Mouse (Mus musculus) embryonic fibroblast, embryonic 13.5 days (primary cell): ENCODE data around the gene Prg3.

Experiments
- CTCF ChIP-seq: IDR thresholded peaks from 2 replicates; pipeline ENCODE4 v1.5.1; 2011; ENCODE audit warnings: mild to moderate bottlenecking, control low read depth, low read length, moderate library complexity, borderline replicate concordance; ENCODE audit not compliant: insufficient read depth
- POLR2A ChIP-seq: IDR thresholded peaks from 2 replicates; pipeline ENCODE4 v1.6.1; 2011; ENCODE audit warnings: low read depth, mild to moderate bottlenecking, control low read depth, low read length, moderate library complexity

DNA sequence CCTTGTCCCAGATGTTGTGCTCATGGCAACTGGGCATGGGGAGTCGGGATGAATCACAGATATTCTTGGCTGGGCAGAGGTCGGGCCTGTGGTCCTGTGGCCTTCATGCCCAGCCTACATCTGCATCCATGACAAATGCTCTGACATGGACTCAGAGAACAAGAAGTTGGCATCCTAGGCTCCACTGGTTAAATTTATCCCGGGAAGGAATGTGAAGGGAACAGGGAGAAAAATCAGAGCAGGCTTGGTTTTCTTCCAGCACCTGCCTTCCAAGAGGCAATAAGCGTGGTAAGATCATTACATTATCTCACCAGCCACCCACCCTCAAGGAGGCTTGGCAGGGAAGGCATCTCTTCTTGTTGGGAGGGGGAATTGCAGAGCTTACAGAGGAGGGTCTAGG is 16.3 kb downstream of the Prg3 start:
- TF ChIP-seq POLR2A (no peak), CTCF (no peak)
